Mouse (Mus musculus): ENCODE results near the gene Prkcg. TPM values are rescaled to one million over a fixed set of nuclear protein-coding genes. Genes with fewer than 3 reads are reported as not detected.
A peak's percentile ranks its signal among the peaks of the same experiment; 100 is the strongest.

Gene Prkcg
- total RNA-seq, 2 experiments from 2014 or later: 0.78 to 0.84 TPM

DNA sequence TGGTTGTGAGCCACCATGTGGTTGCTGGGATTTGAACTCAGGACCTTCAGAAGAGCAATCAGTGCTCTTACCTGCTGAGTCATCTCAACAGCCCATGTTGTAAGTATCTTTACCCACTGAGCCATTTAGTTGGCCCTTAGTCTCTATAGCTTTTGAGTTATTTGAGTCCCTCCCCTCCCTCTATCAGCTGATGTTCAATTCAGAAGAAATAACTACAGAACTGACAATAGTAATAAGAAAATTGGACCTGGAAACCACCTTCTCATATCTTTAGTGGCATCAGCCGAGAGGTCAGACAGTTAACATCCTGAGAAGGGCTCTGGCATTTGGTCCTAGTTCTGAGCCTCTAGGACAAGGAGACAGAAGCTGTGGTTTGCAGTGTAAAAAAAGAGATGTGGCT lies 5.8 kb downstream of the Prkcg start:
- H3K4me3 ChIP-seq: peak overlapping the region; percentile 83
- H3K27ac ChIP-seq: no peak overlapping the region
- intact Hi-C loops (cut with DNase I): loop anchor here (10.0 kb wide), 1 partner anchor 1200 kb away; no protein-coding TSS in a partner anchor
- no peak for DNase-seq
- no peak for TF ChIP-seq CTCF (IDR thresholded peaks at IDR 0.05)

GRCm38 (mm10) chr7:3295321-3296110 lies 6.5 kb downstream of the Prkcg start:
- intact Hi-C loops (cut with DNase I): loop anchor here (10.0 kb wide), 1 partner anchor 1199 kb away; no protein-coding TSS in a partner anchor
- no peak for TF ChIP-seq CTCF (IDR thresholded peaks at IDR 0.05)
- Histone ChIP-seq H3K4me3 (peak overlapping the region; percentile 83), H3K27ac (peak overlapping the region; percentile 12; the same call in 1 of the 2 replicates)
- DNase-seq: no peak

DNA sequence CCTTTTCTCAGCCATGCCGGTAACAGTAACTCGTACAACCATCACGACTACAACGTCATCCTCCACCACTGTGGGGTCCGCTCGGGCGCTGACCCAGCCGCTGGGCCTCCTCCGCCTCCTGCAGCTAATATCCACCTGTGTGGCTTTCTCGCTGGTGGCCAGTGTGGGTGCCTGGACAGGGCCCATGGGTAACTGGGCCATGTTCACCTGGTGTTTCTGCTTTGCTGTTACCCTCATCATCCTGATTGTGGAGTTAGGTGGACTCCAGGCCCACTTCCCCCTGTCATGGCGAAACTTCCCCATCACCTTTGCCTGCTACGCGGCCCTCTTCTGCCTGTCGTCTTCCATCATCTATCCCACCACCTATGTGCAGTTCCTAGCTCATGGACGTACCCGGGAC lies 7.7 kb downstream of the Prkcg start:
- peak overlapping the region; percentile 83 for H3K4me3 ChIP-seq
- no peak for TF ChIP-seq CTCF (IDR thresholded peaks at IDR 0.05)
- DNase-seq: no peak
- no peak overlapping the region for H3K27ac ChIP-seq
- intact Hi-C loops (cut with DNase I): loop anchor here (10.0 kb wide), 1 partner anchor 1198 kb away; no protein-coding TSS in a partner anchor

DNA sequence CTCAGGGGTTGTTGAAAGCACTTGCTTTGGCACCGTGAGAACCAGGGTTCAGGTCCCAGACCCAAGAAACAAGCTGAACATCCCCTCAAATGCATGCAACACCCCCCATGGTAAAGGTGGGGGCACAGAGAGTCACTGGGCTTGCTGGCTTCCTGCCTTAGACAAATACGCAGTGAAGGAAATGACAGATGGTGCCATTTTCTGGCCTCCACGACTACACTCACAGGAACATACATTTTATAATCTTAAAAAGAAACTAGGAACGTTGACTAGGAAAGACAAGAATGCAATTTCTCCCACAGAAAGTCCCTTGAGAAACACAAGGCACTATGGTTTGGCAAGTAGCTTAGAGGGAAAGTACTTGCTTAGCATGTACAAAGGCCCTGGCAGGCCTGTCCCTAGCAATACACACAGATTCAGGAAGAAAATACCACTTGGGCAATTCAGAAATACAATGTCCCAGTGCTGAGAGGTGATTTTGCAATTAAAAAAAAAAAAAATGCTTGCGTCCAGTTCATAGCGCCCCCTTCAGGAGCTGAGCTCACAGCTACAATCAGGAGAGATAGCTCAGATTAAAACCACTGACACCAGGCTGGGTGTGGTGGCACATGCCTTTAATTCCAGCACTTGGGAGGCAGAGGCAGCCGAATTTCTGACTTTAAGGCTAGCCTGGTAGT lies 11.1 kb downstream of the Prkcg start:
- no peak overlapping the region for H3K4me3 ChIP-seq
- intact Hi-C loops (cut with DNase I): loop anchor here (5.0 to 10.0 kb wide), 2 partner anchors 38 to 1195 kb away; no protein-coding TSS in a partner anchor
- no peak for DNase-seq
- peak; percentile 53 for TF ChIP-seq CTCF (IDR thresholded peaks at IDR 0.05)
- no peak overlapping the region for H3K27ac ChIP-seq

GRCm38 (mm10) chr7:3300891-3301627 lies 12.1 kb downstream of the Prkcg start:
- Histone ChIP-seq H3K27ac (peak overlapping the region; percentile 65; the same call in 1 of the 2 replicates), H3K4me3 (peak overlapping the region; percentile 62; the same call in 1 of the 2 replicates)
- intact Hi-C loops (cut with DNase I): loop anchor here (5.0 kb wide), 1 partner anchor 39 kb away; no protein-coding TSS in a partner anchor
- no peak for DNase-seq
- TF ChIP-seq CTCF (IDR thresholded peaks at IDR 0.05): no peak

DNA sequence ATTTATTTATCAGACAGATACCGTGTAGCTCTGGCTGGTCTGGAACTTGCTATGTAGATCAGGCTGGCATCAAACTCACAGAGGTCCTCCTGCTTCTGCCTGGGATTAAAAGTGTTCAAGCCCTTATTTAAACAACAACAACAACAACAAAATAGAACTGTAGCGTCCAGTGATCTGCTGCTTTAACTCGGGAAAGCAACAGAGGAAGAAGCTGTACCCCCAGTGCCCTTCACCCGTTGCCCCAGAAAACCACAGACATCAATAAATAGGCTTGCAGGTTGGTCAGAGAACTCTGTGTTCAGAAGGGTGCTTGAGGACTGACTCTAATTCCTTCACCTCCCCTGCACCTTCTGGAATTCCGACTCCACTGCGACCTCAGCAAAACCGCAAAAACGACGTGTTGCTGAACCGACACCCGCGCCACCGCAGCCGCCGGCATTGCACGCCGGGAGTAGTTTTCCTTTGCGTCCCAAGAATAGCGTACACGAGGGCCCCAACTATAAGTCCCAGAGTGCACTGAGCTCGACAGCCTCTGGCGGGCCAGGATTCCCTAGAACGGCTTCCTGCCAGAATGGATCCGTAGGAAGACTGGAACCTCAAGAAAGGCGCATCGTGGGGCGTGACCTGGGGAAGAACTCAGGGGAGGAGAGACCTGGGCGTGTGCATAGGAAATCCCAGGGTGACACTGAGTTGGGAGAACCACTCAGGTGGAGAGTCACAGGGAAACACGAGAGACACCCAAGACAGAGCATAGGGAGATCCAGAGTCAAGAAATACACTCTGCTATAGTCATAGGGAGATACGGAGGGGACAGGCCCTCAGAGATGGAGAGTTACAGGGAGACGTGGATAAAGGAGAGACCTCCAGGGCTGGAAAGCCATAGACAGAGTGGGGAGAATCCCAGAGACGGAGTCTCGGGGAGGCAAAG lies 12.9 kb downstream of the Prkcg start:
- H3K27ac ChIP-seq: peak overlapping the region; percentile 65
- intact Hi-C loops (cut with DNase I): loop anchor here (5.0 kb wide), 1 partner anchor 40 kb away; no protein-coding TSS in a partner anchor
- DNase-seq: peak; percentile 51
- H3K4me3 ChIP-seq: peak overlapping the region; percentile 62
- no peak for TF ChIP-seq CTCF (IDR thresholded peaks at IDR 0.05)

- TF ChIP-seq CTCF (IDR thresholded peaks at IDR 0.05): peak; percentile 75
- Histone ChIP-seq H3K27ac (peak overlapping the region; percentile 65), H3K4me3 (peak overlapping the region; percentile 62)
- intact Hi-C loops (cut with DNase I): loop anchor here (1.0 to 5.0 kb wide), 2 partner anchors 40 to 80 kb away; no protein-coding TSS in a partner anchor
- DNase-seq: no peak
Observed at GRCm38 (mm10) chr7:3302556-3303275, 13.7 kb downstream of the Prkcg start.

- no peak for DNase-seq
- Histone ChIP-seq H3K27ac (no peak overlapping the region), H3K4me3 (peak overlapping the region; percentile 62)
- intact Hi-C loops (cut with DNase I): loop anchor here (1.0 to 5.0 kb wide), 2 partner anchors 41 to 81 kb away; no protein-coding TSS in a partner anchor
- no peak for TF ChIP-seq CTCF (IDR thresholded peaks at IDR 0.05)
Observed at GRCm38 (mm10) chr7:3303276-3303781, 14.3 kb downstream of the Prkcg start.

GRCm38 (mm10) chr7:3303789-3304188 lies 14.8 kb downstream of the Prkcg start:
- peak overlapping the region; percentile 62 for H3K4me3 ChIP-seq
- TF ChIP-seq CTCF (IDR thresholded peaks at IDR 0.05): no peak
- intact Hi-C loops (cut with DNase I): loop anchor here (1.0 to 5.0 kb wide), 2 partner anchors 41 to 81 kb away; no protein-coding TSS in a partner anchor
- H3K27ac ChIP-seq: no peak overlapping the region
- no peak for DNase-seq

GRCm38 (mm10) chr7:3304298-3304697 lies 15.3 kb downstream of the Prkcg start:
- no peak overlapping the region for H3K4me3 ChIP-seq
- intact Hi-C loops (cut with DNase I): loop anchor here (5.0 kb wide), 1 partner anchor 42 kb away; no protein-coding TSS in a partner anchor

More at GRCm38 (mm10) chr7:3304298-3304697, 15.3 kb downstream of the Prkcg start:
- no peak overlapping the region for H3K27ac ChIP-seq
- no peak for DNase-seq
- TF ChIP-seq CTCF (IDR thresholded peaks at IDR 0.05): no peak
